Mouse (Mus musculus) MEL (cell line): ENCODE measurements around the gene Srgap3. TPM values are rescaled to one million over a fixed set of nuclear protein-coding genes. Genes with fewer than 3 reads are reported as not detected.

Experiments
- DNase-seq: peaks from one replicate; pipeline ENCODE4 v3.0.0; 2011; ENCODE audit warnings: low read depth, low spot score
- H3K27ac ChIP-seq: 2 replicates; pipeline ENCODE4 v1.5.1; 2012; ENCODE audit warnings: low read depth, mild to moderate bottlenecking, control low read depth, low read length, moderate library complexity; ENCODE audit not compliant: control insufficient read depth
- H3K27me3 ChIP-seq, 2 experiments: fragments of 150-350 bp in 1 of 2; sonication (generic) in 1 of 2; 2 replicates each; pipeline ENCODE4 v1.6.1; 2012; ENCODE audit warnings: low read length in 2 of 2, mild to moderate bottlenecking in 2 of 2, improper control_type of control experiment in 1 of 2, moderate library complexity in 1 of 2; ENCODE audit not compliant: insufficient read depth in 2 of 2, control insufficient read depth in 1 of 2
- H3K36me3 ChIP-seq, 2 experiments: 2 replicates each; pipeline ENCODE4 v1.6.1; 2012 to 2014; ENCODE audit warnings: low read length in 2 of 2, improper control_type of control experiment in 1 of 2, inconsistent platforms in 1 of 2, mild to moderate bottlenecking in 1 of 2; ENCODE audit not compliant: insufficient read depth in 2 of 2, control insufficient read depth in 1 of 2
- H3K4me1 ChIP-seq, 2 experiments: fragments of 150-350 bp in 1 of 2; sonication (generic) in 1 of 2; 2 replicates each; pipeline ENCODE4 v1.6.1; 2012; ENCODE audit warnings: low read length in 2 of 2, improper control_type of control experiment in 1 of 2, mild to moderate bottlenecking in 1 of 2; ENCODE audit not compliant: insufficient read depth in 2 of 2, control insufficient read depth in 1 of 2
- H3K4me3 ChIP-seq, 2 experiments: fragments of 150-350 bp in 1 of 2; sonication (generic) in 1 of 2; 2 replicates each; pipeline ENCODE4 v1.5.1; 2012; ENCODE audit warnings: low read depth in 2 of 2, low read length in 2 of 2, mild to moderate bottlenecking in 2 of 2, moderate library complexity in 2 of 2, control low read depth in 1 of 2, improper control_type of control experiment in 1 of 2; ENCODE audit not compliant: control insufficient read depth in 1 of 2, insufficient read depth in 1 of 2
- H3K79me2 ChIP-seq: 2 replicates; pipeline ENCODE4 v1.6.1; 2012; ENCODE audit warnings: mild to moderate bottlenecking, low read length, moderate library complexity; ENCODE audit not compliant: control insufficient read depth, poor library complexity, insufficient read depth
- H3K9ac ChIP-seq: 2 replicates; pipeline ENCODE4 v1.6.1; 2012; ENCODE audit warnings: low read depth, mild to moderate bottlenecking, control low read depth, low read length, moderate library complexity; ENCODE audit not compliant: control insufficient read depth, poor library complexity, severe bottlenecking
- H3K9me3 ChIP-seq: fragments of 150-350 bp; sonication (generic); replicated peaks from 2 replicates; pipeline ENCODE4 v1.6.1; 2012; ENCODE audit warnings: mild to moderate bottlenecking, low read length, improper control_type of control experiment, moderate library complexity; ENCODE audit not compliant: insufficient read depth
- BHLHE40 ChIP-seq: IDR thresholded peaks from 2 replicates; pipeline ENCODE4 v1.6.1; 2012; ENCODE audit warnings: low read depth, mild to moderate bottlenecking, inconsistent platforms, low read length, improper control_type of control experiment, borderline replicate concordance
- CHD2 ChIP-seq: IDR thresholded peaks from 2 replicates; pipeline ENCODE4 v1.6.1; 2011; ENCODE audit warnings: low read length, improper control_type of control experiment
- EP300 ChIP-seq, 2 experiments: IDR thresholded peaks; 2 replicates each; pipeline ENCODE4 v1.6.1; 2011; ENCODE audit warnings: improper control_type of control experiment in 2 of 2, low read length in 2 of 2, low read depth in 1 of 2, mild to moderate bottlenecking in 1 of 2
- ETS1 ChIP-seq: IDR thresholded peaks from 2 replicates; pipeline ENCODE4 v1.6.1; 2012; ENCODE audit warnings: low read depth, mild to moderate bottlenecking, inconsistent platforms, low read length, improper control_type of control experiment, moderate library complexity
- GABPA ChIP-seq: IDR thresholded peaks from 2 replicates; pipeline ENCODE4 v1.6.1; 2012; ENCODE audit warnings: low read depth, mild to moderate bottlenecking, inconsistent platforms, low read length, improper control_type of control experiment, moderate library complexity
- HCFC1 ChIP-seq: IDR thresholded peaks from 2 replicates; pipeline ENCODE4 v1.6.1; 2012; ENCODE audit warnings: low read depth, mild to moderate bottlenecking, inconsistent platforms, low read length, improper control_type of control experiment, moderate library complexity
- JUND ChIP-seq: IDR thresholded peaks from 2 replicates; pipeline ENCODE4 v1.6.1; 2011; ENCODE audit warnings: low read depth, mild to moderate bottlenecking, improper control_type of control experiment, low read length
- MAX ChIP-seq: IDR thresholded peaks from 2 replicates; pipeline ENCODE4 v1.6.1; 2011; ENCODE audit warnings: low read length, improper control_type of control experiment
- MAZ ChIP-seq: IDR thresholded peaks from 2 replicates; pipeline ENCODE4 v1.6.1; 2012; ENCODE audit warnings: low read depth, mild to moderate bottlenecking, inconsistent platforms, low read length, improper control_type of control experiment
- MEF2A ChIP-seq: IDR thresholded peaks from 2 replicates; pipeline ENCODE4 v1.6.1; 2014; ENCODE audit warnings: low read depth, mild to moderate bottlenecking, inconsistent platforms, low read length, improper control_type of control experiment; ENCODE audit not compliant: poor library complexity, insufficient replicate concordance, severe bottlenecking; ENCODE audit errors: extremely low read depth
- MXI1 ChIP-seq: IDR thresholded peaks from 2 replicates; pipeline ENCODE4 v1.6.1; 2011; ENCODE audit warnings: mild to moderate bottlenecking, low read depth, low read length, improper control_type of control experiment
- MYC ChIP-seq: IDR thresholded peaks from 2 replicates; pipeline ENCODE4 v1.6.1; 2011; ENCODE audit warnings: low read depth, mild to moderate bottlenecking, low read length, improper control_type of control experiment, moderate library complexity
- NRF1 ChIP-seq: IDR thresholded peaks from 2 replicates; pipeline ENCODE4 v1.6.1; 2014; ENCODE audit warnings: low read depth, mild to moderate bottlenecking, inconsistent platforms, low read length, improper control_type of control experiment, moderate library complexity; ENCODE audit not compliant: poor library complexity, insufficient read depth, severe bottlenecking
- POLR2A ChIP-seq, 2 experiments: IDR thresholded peaks; 2 replicates each; pipeline ENCODE4 v1.6.1; 2011 to 2012; ENCODE audit warnings: low read length in 2 of 2, mild to moderate bottlenecking in 2 of 2, control low read depth in 1 of 2, improper control_type of control experiment in 1 of 2, low read depth in 1 of 2, moderate library complexity in 1 of 2; ENCODE audit not compliant: control insufficient read depth in 1 of 2, insufficient read depth in 1 of 2, poor library complexity in 1 of 2
- POLR2AphosphoS5 ChIP-seq: IDR thresholded peaks from 2 replicates; pipeline ENCODE4 v1.6.1; 2012; ENCODE audit warnings: low read depth, borderline replicate concordance, mild to moderate bottlenecking, inconsistent platforms, low read length, moderate library complexity, mixed read lengths
- RAD21 ChIP-seq: IDR thresholded peaks from 2 replicates; pipeline ENCODE4 v1.6.1; 2011; ENCODE audit warnings: mild to moderate bottlenecking, low read depth, low read length, improper control_type of control experiment
- TAL1 ChIP-seq: IDR thresholded peaks from 2 replicates; pipeline ENCODE4 v1.6.1; 2012; ENCODE audit warnings: mild to moderate bottlenecking, inconsistent platforms, low read length, moderate library complexity, mixed read lengths
- UBTF ChIP-seq: IDR thresholded peaks from 2 replicates; pipeline ENCODE4 v1.6.1; 2012; ENCODE audit warnings: low read depth, mild to moderate bottlenecking, inconsistent platforms, low read length, improper control_type of control experiment, moderate library complexity, borderline replicate concordance; ENCODE audit not compliant: insufficient read depth
- USF1 ChIP-seq: IDR thresholded peaks from 2 replicates; pipeline ENCODE4 v1.6.1; 2014; ENCODE audit warnings: low read depth, mild to moderate bottlenecking, inconsistent platforms, low read length, improper control_type of control experiment, moderate library complexity
- ZC3H11A ChIP-seq: IDR thresholded peaks from 2 replicates; pipeline ENCODE4 v1.6.1; 2012; ENCODE audit warnings: low read depth, mild to moderate bottlenecking, inconsistent platforms, low read length, improper control_type of control experiment
- ZNF384 ChIP-seq: IDR thresholded peaks from 2 replicates; pipeline ENCODE4 v1.6.1; 2012; ENCODE audit warnings: low read depth, mild to moderate bottlenecking, inconsistent platforms, low read length, improper control_type of control experiment
- polyA plus RNA-seq, 2 experiments: library from polyadenylated mRNA; stranded (reverse) in 1 of 2; unstranded in 1 of 2; fragments of >175 nt in 1 of 2; fragments of >200 nt in 1 of 2; gene quantifications; 2 replicates each; pipeline versions ENCODE4 v1.2.1 to v1.2.4; 2012; ENCODE audit warnings: low replicate concordance in 2 of 2, low read depth in 1 of 2; ENCODE audit not compliant: insufficient read length in 2 of 2, insufficient read depth in 1 of 2, missing spikeins in 1 of 2
- total RNA-seq: library from RNA; depleted of rRNA; stranded (reverse); fragments of 300-350 nt; gene quantifications from 2 replicates; pipeline ENCODE4 v1.2.3, GENCODE M21; 2012

The Srgap3 gene
- total and polyA plus RNA-seq, 3 experiments, result 0.31 to 0.75 TPM; not detected in 1

DNA sequence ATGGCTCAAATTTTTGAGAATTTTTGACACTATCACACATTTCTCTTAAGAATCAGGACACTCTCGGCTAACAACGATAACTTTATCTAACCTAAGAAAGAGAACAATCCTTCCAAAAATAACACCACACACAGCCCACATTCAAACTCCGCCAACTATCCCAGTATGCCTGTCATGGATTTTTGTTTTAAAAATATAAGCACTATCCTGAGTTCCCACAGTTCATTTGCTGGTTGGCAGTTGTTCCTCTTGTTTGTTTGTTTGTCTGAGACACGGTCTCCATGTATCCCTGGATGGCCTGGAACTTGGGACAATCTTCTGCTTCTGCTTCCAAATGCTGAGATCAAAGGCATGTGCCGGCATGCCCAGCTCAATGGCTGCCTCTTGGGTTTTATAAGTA is 205.3 kb downstream of the Srgap3 start:
- DNase-seq, result no peak
- no peaks in the 10 kb centered on the region for H3K4me1 ChIP-seq
- no peaks in the 10 kb centered on the region for H3K79me2 ChIP-seq
- H3K9ac ChIP-seq, result no peak overlapping the region
- H3K27ac ChIP-seq, result no peak overlapping the region
- H3K4me3 ChIP-seq, result no peak overlapping the region
- H3K9me3 ChIP-seq, result no peaks in the 10 kb centered on the region
- no peaks in the 10 kb centered on the region for H3K36me3 ChIP-seq
- TF ChIP-seq TAL1 (no peak), POLR2A (IDR thresholded peaks at IDR 0.05; ENCODE audit: control insufficient read depth in 1 of 2, insufficient read depth in 1 of 2, low read depth in 1 of 2, low read length in 2 of 2, poor library complexity in 1 of 2) (no peak), MAX (no peak), ZC3H11A (no peak), MAZ (no peak), NRF1 (no peak), MEF2A (no peak), MXI1 (no peak), UBTF (no peak), CHD2 (no peak), RAD21 (no peak), USF1 (no peak), BHLHE40 (no peak)
- H3K27me3 ChIP-seq, result no peaks in the 10 kb centered on the region

DNA sequence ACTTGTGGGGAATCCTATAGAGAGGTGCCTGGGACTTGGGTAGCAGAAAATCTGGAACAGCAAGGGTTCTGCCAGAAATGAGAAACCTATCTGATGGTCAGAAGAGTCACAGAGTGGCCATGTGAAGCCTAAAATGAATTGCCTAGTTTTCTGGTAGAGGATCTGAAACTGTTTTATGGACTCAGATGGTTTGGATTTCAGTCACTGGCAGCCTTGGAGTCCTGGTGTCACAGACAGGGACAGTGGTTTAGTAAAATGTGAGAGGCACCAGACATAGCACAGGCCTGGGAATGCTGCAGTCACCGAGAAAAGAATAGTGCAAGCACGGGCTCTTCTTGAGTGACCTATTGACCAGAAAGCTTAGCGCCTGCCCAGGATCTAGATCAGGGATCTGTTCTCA is 207.4 kb downstream of the Srgap3 start:
- Histone ChIP-seq H3K9ac (no peak overlapping the region), H3K4me1 (no peaks in the 10 kb centered on the region), H3K79me2 (no peaks in the 10 kb centered on the region), H3K27ac (no peak overlapping the region), H3K4me3 (no peak overlapping the region), H3K36me3 (no peaks in the 10 kb centered on the region), H3K9me3 (no peaks in the 10 kb centered on the region), H3K27me3 (no peaks in the 10 kb centered on the region)
- no peak for DNase-seq
- TF ChIP-seq USF1, result no peak
- no peak for TF ChIP-seq JUND
- no peak for TF ChIP-seq TAL1
- no peak for TF ChIP-seq EP300 (IDR thresholded peaks at IDR 0.05; ENCODE audit: low read depth in 1 of 2, low read length in 2 of 2)
- no peak for TF ChIP-seq MAZ
- no peak for TF ChIP-seq ETS1
- TF ChIP-seq GABPA, result no peak
- TF ChIP-seq CHD2, result no peak
- no peak for TF ChIP-seq UBTF
- no peak for TF ChIP-seq MEF2A
- no peak for TF ChIP-seq MAX
- TF ChIP-seq HCFC1, result no peak
- no peak for TF ChIP-seq ZNF384
- no peak for TF ChIP-seq MYC
- no peak for TF ChIP-seq POLR2AphosphoS5
